Mouse (Mus musculus) forebrain, embryonic 11.5 days (tissue): Measurements from ENCODE around the gene Kcns1. TPM values are rescaled to one million over a fixed set of nuclear protein-coding genes. Genes with fewer than 3 reads are reported as not detected.
A peak's percentile ranks its signal among the peaks of the same experiment; 100 is the strongest.

Experiments used
- ATAC-seq: fragments of 200-750 bp; cut with Nextera tagmentation; replicated peaks from 2 replicates; pipeline ENCODE4 v1.8.0; 2017; ENCODE audit warnings: moderate TSS enrichment; ENCODE audit not compliant: low FRiP score
- DNase-seq: peaks from one replicate; pipeline ENCODE4 v3.0.0-alpha.2; 2017; ENCODE audit warnings: low spot score
- H3K27ac ChIP-seq: fragments of 300-500 bp; sonication (generic); 2 replicates; pipeline ENCODE4 v1.5.1; 2014; ENCODE audit warnings: low read depth, low read length
- H3K27me3 ChIP-seq: fragments of 300-500 bp; sonication (generic); 2 replicates; pipeline ENCODE4 v1.6.1; 2014; ENCODE audit warnings: mild to moderate bottlenecking, low read length, mixed read lengths; ENCODE audit not compliant: control insufficient read depth, insufficient read depth
- H3K36me3 ChIP-seq: fragments of 300-500 bp; sonication (generic); 2 replicates; pipeline ENCODE4 v1.6.1; 2014; ENCODE audit warnings: mild to moderate bottlenecking, low read length, moderate library complexity, mixed read lengths; ENCODE audit not compliant: control insufficient read depth, insufficient read depth
- H3K4me1 ChIP-seq: fragments of 300-500 bp; sonication (generic); replicated peaks from 2 replicates; pipeline ENCODE4 v1.6.1; 2014; ENCODE audit warnings: low read length, mixed read lengths; ENCODE audit not compliant: control insufficient read depth, insufficient read depth
- H3K4me2 ChIP-seq: fragments of 300-500 bp; sonication (generic); 2 replicates; pipeline ENCODE4 v1.6.1; 2014; ENCODE audit warnings: low read depth, mild to moderate bottlenecking, low read length, moderate library complexity, mixed read lengths; ENCODE audit not compliant: severe bottlenecking
- H3K4me3 ChIP-seq: fragments of 300-500 bp; sonication (generic); 2 replicates; pipeline ENCODE4 v1.5.1; 2014; ENCODE audit warnings: low read depth, low read length
- H3K9ac ChIP-seq: fragments of 300-500 bp; sonication (generic); 2 replicates; pipeline ENCODE4 v1.6.1; 2014; ENCODE audit warnings: low read length
- H3K9me3 ChIP-seq: fragments of 300-500 bp; sonication (generic); 2 replicates; pipeline ENCODE4 v1.6.1; 2016; ENCODE audit warnings: low read length, mixed read lengths; ENCODE audit not compliant: control insufficient read depth
- WGBS: fragments of 180-500 bp; shearing (Covaris S2); extraction: QIAGEN DNeasy Blood & Tissue Kit; methylation state at CpG from one replicate; pipeline ENCODE4 v1.1.7; 2014; 5-methylcytosine and 5-hydroxymethylcytosine counted together
- polyA plus RNA-seq: library from polyadenylated mRNA; unstranded; fragments of >200 nt; fragmentation: Nextera tagmentation; extraction: Ambion mirVana; gene quantifications from 2 replicates; pipeline ENCODE4 v1.2.1, GENCODE M21; 2014

Kcns1 gene
- polyA plus RNA-seq, 1 experiment from 2014 or later = not detected

DNA sequence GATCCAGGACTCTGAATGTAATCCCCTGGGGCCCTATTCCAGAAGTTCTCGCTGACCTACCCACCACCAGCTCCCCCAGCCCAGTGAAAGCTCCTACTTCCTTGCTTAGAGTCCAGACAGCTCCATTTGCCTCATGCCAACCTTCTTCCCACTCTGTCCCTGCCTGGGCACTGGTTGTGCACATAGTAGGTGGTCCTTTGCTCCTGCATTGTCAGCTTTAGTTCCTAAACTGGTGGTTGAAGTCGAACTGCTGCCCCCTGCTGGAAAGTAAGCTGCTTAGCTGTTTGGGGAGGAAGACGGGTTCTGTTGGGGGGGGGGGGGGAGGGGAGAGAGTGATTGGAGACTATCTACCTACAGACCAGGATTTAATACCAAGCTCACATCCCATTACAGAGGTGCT lies 9.2 kb upstream of the Kcns1 start:
- 40% methylated on average over 3 of the region's 3 CpGs for WGBS
- Histone ChIP-seq H3K9ac (no peak overlapping the region), H3K4me3 (no peak overlapping the region), H3K9me3 (no peaks in the 10 kb centered on the region), H3K36me3 (no peaks in the 10 kb centered on the region), H3K4me1 (0 out of 2 replicates have a peak, but pooled peaks cover 2% of the 10 kb centered on the region), H3K4me2 (no peak overlapping the region), H3K27ac (no peak overlapping the region), H3K27me3 (no peaks in the 10 kb centered on the region)
- no peak for DNase-seq
- no peak for ATAC-seq

DNA sequence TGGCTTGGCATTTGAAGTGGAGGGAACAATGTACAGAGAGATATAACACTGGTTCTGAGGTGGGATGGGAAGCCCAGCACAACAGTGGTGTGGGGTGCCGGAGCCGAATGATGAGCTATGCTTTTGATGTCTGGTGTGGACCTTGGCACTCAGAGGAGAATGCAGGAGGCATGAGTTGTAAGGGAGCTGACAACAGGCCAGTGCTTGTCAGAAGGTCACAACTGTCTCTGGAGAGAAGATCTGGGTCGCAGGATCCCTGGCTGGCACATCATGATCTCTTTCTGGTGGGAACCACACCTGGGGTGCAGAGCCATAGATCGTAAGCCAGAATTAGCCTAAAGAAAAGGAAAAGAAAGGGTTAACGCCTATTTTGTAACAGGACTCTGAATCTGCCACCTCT lies 6.9 kb upstream of the Kcns1 start:
- WGBS = 87% methylated on average over 5 of the region's 5 CpGs
- H3K36me3 ChIP-seq = no peaks in the 10 kb centered on the region
- ATAC-seq (no peak), DNase-seq (no peak)
- no peak overlapping the region for H3K27ac ChIP-seq
- H3K4me3 ChIP-seq = no peak overlapping the region
- no peak overlapping the region for H3K9ac ChIP-seq
- no peaks in the 10 kb centered on the region for H3K4me1 ChIP-seq
- no peak overlapping the region for H3K4me2 ChIP-seq
- no peaks in the 10 kb centered on the region for H3K27me3 ChIP-seq
- H3K9me3 ChIP-seq = no peaks in the 10 kb centered on the region

DNA sequence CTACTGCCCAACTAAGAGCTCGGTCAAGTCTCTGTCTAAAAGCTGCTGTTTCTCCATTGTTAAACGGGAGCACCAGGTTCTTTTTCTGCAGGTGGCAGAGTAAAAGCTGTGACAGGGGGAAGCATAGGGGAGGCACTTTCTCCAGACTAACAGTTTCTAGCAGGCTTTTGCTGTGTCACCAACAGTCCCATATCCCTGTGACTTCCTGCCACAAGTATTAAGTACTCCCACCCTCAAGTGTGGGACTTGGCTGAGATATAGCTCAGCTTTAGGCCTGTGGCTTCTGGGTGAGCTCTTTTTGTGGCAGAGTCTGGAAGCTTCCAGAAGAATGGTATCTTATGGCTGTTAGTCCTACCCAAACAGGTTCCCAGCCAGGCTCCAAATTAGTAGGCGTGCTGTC lies 4.9 kb upstream of the Kcns1 start:
- ATAC-seq (no peak), DNase-seq (no peak)
- Histone ChIP-seq H3K27me3 (peaks cover 11% of the 10 kb centered on the region), H3K4me3 (no peak overlapping the region), H3K4me2 (no peak overlapping the region), H3K9ac (no peak overlapping the region), H3K4me1 (no peaks in the 10 kb centered on the region; the same call in 1 of the 2 replicates), H3K36me3 (no peaks in the 10 kb centered on the region), H3K9me3 (no peaks in the 10 kb centered on the region), H3K27ac (no peak overlapping the region)
- WGBS = 86% methylated on average over 3 of the region's 3 CpGs

DNA sequence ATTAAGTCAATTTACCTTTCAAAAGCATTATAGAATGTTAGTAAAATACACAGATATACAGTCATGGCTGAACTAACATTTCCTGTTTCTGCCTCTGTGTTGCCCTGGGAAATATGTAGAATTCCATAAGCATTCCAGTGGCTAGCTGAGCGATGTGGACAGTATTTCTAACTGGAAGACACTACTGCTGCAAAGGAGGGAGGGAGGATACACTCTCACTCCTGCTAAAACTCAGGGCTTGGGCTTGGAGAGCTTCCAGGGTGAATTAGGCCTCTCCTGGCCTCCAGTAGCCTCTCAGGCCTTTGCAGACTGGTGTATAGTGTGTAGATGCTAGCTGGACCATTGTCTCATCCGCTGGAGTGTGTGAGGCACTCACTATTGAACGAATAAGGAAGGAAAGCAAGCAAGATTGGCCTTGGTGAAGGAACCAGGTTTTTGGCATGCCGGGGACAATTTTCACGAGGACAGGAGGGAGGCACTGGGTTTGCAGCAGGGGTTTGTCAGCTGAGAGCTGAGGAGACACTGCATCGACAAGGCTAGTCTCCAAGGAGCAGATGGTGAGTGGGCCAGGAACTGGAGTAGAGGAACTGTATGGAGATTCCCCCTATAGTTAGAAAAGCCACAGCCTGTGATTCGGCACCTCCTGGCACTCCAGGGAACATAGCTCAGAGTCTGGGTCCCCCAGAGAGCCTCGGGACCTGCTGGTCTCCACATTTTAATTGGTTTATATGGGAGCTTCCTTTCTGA lies 3.9 kb upstream of the Kcns1 start:
- peaks cover 21% of the 10 kb centered on the region for H3K27me3 ChIP-seq
- no peak overlapping the region for H3K4me2 ChIP-seq
- H3K9me3 ChIP-seq = no peaks in the 10 kb centered on the region
- H3K4me1 ChIP-seq = no peaks in the 10 kb centered on the region; the same call in 1 of the 2 replicates
- H3K27ac ChIP-seq = no peak overlapping the region
- ATAC-seq (no peak), DNase-seq (no peak)
- no peak overlapping the region for H3K4me3 ChIP-seq
- H3K36me3 ChIP-seq = no peaks in the 10 kb centered on the region
- H3K9ac ChIP-seq = no peak overlapping the region
- 83% methylated on average over 8 of the region's 8 CpGs for WGBS

DNA sequence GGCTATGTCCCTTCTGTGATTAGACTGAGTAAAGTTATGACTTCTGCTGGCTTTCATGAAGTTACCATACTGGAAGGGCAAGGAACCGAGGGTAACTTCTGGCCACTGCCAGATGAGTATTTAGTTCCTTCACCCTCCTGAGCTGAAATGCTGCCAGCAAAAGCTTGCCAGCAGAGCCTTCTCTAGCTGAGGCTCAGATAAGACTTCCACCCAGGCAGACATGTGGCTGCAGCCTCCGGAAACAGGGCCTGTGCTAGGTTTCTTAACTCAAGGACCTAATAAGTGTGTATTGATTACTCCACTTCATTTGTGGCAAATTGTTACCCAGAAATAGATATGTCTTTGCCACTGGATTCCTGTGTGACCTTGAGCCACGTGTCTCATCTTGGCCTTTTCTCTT lies 2.5 kb upstream of the Kcns1 start:
- Histone ChIP-seq H3K4me1 (peaks cover under 1% of the 10 kb centered on the region; the same call in 1 of the 2 replicates), H3K9me3 (no peaks in the 10 kb centered on the region), H3K4me2 (no peak overlapping the region), H3K27ac (no peak overlapping the region), H3K27me3 (peaks cover 36% of the 10 kb centered on the region), H3K9ac (no peak overlapping the region), H3K36me3 (no peaks in the 10 kb centered on the region), H3K4me3 (no peak overlapping the region)
- no peak for DNase-seq
- WGBS = 77% methylated on average over 3 of the region's 3 CpGs
- ATAC-seq = no peak

DNA sequence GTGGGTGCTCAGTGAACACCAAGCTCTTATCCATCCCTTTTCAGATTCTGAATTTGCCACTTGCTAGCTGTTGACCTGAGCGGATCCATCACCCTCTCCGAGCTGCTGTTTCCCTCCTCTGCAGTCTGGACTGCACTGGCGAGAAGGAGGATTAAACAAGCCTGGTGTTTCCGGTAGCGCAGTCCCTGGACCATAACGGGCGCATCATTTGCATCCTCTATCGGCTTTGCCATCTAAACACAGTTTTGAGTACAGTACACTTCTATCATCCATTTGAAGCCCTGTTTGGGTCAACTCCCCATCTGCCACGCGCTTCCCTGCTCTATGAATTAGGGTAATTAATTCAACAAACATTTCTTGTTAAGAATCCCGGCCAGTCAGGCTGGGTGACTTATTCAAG lies 587 bp downstream of the Kcns1 start:
- peaks cover 63% of the 10 kb centered on the region for H3K27me3 ChIP-seq
- H3K9ac ChIP-seq = no peak overlapping the region
- no peak for ATAC-seq
- H3K9me3 ChIP-seq = no peaks in the 10 kb centered on the region
- H3K4me1 ChIP-seq = peaks cover 4% of the 10 kb centered on the region; the same call in 1 of the 2 replicates
- H3K4me2 ChIP-seq = peak overlapping the region; percentile 51; the same call in 1 of the 2 replicates
- H3K36me3 ChIP-seq = no peaks in the 10 kb centered on the region
- no peak overlapping the region for H3K27ac ChIP-seq
- no peak for DNase-seq
- WGBS = 4% methylated on average over 11 of the region's 11 CpGs
- no peak overlapping the region for H3K4me3 ChIP-seq

DNA sequence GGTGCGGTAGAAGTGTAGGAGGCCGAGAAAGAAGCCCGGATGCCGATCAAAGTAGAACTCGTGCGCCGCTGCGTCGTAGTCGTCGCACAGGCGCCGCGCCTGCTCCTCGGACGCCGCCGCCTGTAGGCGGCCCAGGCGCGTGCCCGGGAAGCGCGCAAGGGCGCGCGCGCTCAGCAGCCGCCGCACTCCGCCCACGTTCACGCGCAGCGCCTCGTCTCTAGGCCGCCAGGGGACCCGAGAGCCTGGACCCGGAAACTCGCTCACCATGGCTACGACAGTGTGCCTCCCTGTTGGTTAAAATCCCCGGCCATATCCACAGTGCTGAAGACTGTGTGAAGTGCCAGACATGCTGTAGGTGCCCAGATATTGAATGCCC lies 2.4 kb downstream of the Kcns1 start:
- DNase-seq = no peak

DNA sequence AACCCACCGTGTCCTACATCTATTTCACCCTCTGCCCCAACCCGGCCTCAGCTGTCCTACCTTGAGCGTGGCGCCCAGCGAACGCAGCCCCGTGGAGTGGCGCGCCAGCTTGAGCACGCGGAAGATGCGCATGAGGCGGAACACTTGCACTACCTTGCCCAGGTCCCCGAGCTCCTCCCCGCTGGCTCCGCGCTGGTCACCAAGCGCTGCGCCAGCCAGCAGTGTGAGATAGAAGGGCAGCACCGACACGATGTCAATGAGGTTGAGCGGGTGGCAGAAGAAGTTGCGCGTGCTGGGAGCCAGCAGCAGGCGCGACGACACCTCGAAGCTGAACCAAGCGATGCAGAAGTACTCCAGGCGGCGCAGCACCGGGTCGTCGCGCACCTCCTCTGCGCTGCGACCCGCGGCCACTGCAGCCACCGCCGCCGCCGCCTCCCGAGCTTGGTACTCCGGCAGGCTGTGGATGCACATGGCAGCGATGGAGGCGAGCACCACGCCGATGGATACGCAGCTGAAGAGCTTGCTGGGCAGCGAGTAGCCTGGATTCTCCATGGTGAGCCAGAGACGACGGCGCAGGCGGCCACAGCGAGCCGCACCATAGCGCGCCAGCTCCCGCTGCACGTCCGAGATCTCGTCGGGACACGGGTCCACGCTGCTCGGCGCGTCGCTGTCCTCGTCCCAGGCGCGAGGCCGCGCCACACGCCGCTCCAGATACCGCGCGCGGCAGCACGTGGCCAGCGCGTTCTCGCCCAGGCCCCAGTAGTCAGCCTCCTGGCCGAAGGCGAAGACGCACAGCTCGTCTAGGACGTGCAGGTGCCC lies 3.0 kb downstream of the Kcns1 start:
- ATAC-seq (0 out of 2 replicates have a peak, but pooled peaks have one; percentile 21), DNase-seq (no peak)
- no peaks in the 10 kb centered on the region for H3K9me3 ChIP-seq
- H3K27me3 ChIP-seq = peaks cover 63% of the 10 kb centered on the region
- H3K9ac ChIP-seq = no peak overlapping the region
- WGBS = 11% methylated on average over 90 of the region's 90 CpGs
- no peaks in the 10 kb centered on the region for H3K36me3 ChIP-seq
- peak overlapping the region; percentile 46 for H3K4me2 ChIP-seq
- H3K4me1 ChIP-seq = peaks cover 4% of the 10 kb centered on the region; the same call in 1 of the 2 replicates
- no peak overlapping the region for H3K27ac ChIP-seq
- H3K4me3 ChIP-seq = peak overlapping the region; percentile 23

More for the DNA sequence above, 2.4 kb downstream of the Kcns1 start:
- Histone ChIP-seq H3K27ac (no peak overlapping the region), H3K4me1 (peaks cover 4% of the 10 kb centered on the region; the same call in 1 of the 2 replicates), H3K9ac (no peak overlapping the region), H3K36me3 (no peaks in the 10 kb centered on the region), H3K4me2 (peak overlapping the region; percentile 46), H3K4me3 (peak overlapping the region; percentile 23), H3K27me3 (peaks cover 63% of the 10 kb centered on the region), H3K9me3 (no peaks in the 10 kb centered on the region)
- ATAC-seq = 0 out of 2 replicates have a peak, but pooled peaks have one; percentile 53
- 16% methylated on average over 38 of the region's 42 CpGs for WGBS
